Mouse (Mus musculus) brain, embryonic 14.5 days (tissue): ENCODE results near the gene Zranb1.

Experiments
- CTCF ChIP-seq: fragments of 200-500 bp; IDR thresholded peaks from 2 replicates; pipeline ENCODE4 v1.5.1; 2012; ENCODE audit warnings: inconsistent platforms, mild to moderate bottlenecking, moderate library complexity, borderline replicate concordance; ENCODE audit not compliant: insufficient read depth, insufficient read length; ENCODE audit errors: extremely low read depth
- POLR2A ChIP-seq: fragments of 200-500 bp; IDR thresholded peaks from 2 replicates; pipeline ENCODE4 v1.6.1; 2012; ENCODE audit warnings: mild to moderate bottlenecking, inconsistent platforms, borderline replicate concordance; ENCODE audit not compliant: poor library complexity, insufficient read depth, insufficient read length, severe bottlenecking; ENCODE audit errors: extremely low read depth

DNA sequence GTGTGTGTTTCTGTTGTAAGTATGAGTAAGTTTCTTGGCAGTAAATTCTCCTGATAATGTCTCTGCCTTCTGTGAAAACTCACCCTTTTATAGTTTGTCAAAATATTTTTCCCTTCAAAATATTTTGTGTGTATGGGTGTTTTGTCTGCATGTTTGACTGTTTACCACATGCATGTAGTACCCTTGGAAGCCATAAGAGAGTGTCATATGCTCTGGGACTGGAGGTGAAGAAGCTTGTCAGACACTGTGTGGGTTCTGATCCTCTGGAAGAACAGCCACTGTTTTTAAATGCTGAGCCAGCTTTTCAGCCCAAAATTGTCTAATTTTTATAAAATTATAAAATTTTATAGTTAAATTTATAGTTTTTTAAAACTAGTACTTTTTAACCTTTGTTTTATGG is 3.8 kb downstream of the Zranb1 start:
- TF ChIP-seq CTCF (no peak), POLR2A (no peak)
